Mouse (Mus musculus): ENCODE data around the gene Rnf4. TPM values are rescaled to one million over a fixed set of nuclear protein-coding genes. Genes with fewer than 3 reads are reported as not detected.
A peak's percentile ranks its signal among the peaks of the same experiment; 100 is the strongest.

Rnf4 gene
- total RNA-seq, 4 experiments from 2014 or later: 87.2 to 105 (median 94.0) TPM

DNA sequence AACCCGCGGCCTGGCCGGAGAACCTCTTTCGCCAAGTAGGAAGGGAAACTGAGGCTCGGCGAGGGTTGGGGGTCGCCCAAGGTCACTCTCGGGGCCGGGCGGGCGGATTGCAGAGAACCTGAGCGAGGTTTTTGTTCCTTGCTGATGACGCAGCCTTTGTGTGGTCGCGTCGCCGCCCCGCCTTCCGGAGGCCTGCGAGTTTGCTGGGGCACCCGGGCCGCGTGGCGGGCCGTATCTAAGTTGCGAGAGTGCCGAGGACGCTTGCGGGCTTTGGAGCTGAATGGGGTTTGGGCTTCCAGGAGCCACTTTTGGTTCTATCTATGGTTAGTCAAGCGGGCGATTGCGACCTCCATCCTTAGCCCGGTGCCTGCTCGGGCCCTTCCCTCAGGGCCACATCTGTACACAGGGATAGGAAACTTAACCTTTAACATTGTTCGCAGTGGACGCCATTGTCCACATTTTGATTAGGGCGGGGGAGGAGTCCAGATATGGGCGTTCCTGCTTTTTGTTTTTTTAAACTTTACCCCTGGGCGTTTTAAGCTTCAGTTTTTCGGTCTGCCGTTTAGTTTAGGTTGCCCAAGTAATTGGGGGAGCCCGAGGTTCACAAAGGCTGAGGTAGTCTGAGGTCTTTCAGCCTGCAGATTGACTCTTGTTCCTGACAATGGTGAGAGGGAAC lies 824 bp downstream of the Rnf4 start:
- DNase-seq: peak; percentile 51

DNA sequence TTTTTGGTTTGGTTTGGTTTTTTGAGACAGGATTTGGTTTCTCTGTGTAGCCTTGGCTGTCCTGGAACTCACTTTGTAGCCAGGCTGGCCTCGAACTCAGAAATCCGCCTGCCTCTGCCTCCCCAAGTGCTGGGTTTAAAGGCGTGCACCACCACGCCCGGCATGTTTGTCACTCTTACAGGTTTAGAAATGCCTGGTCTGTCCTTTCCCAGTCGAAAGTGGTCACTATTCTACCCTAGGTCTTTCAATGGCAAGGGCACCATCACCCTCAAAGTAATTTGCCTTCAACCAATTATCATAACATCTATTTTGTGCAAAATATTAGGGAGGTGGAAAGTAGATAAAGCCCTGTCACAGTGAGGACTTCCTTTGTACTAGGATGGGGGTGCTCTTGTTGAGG lies 4.2 kb downstream of the Rnf4 start:
- no peak for DNase-seq

DNA sequence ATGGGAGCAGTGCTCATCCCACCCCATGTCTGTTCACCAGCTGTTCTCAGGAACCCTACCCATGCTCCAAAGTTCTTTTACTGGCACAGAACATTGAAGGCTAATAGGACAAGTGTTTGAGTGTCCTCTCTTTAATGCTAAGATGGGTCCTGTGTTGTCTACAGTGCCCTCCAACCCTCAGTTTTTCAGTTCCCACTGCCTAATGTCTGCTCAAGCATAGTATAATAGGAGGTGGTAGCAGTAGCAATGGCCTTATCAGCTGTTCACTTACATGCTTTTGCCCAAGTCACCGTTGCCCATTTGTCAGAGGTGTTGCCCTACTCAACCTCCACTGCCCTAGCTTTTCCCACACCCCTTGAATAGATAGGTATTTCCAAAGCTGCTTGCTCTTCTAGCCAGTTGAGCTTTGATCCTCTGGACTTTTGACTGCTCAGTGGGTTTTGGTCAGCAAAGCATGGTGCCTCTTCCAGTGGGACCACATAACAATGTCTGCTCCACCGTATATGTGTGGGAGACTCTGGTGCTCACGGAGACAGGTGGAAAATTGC lies 16.1 kb downstream of the Rnf4 start:
- DNase-seq: no peak

DNA sequence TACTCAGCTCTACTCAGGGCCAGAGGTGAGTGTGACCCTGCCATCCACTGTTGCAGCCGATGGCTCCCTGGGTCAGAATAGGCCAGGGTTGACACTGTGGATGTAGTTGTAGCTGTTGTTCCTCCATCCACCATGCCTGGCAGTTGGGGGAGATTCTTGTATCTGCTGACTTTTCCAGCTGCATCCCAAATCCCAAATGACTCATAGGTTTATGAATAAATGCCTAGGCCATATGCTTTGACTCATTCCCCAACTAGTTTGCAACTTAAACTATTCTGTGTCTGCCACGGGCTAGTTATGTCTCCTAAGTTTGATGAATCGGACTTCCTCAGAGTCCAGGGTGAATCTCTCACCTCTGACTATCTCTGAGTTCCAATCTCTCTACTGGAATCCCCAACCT lies 24.2 kb downstream of the Rnf4 start:
- no peak for DNase-seq

DNA sequence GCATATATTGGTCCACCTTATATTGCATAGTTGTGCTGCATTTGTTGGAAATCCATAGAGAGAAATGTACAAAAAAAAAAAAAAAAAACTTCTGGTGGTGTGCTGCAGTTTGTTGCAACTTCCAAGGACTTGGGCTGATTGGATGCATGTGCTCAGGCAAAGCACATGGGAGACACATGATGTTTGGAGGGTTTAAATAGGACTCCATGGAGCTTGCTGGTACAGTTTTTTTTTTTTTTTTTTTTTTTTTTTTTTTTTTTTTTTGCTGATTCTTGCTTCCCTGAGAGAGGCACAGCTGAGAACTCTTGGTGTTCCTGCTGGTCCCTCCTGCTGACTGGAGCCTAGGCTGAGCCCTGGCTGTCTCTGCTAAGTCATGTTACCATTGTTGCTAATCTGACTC lies 27.0 kb downstream of the Rnf4 start:
- no peak for DNase-seq

DNA sequence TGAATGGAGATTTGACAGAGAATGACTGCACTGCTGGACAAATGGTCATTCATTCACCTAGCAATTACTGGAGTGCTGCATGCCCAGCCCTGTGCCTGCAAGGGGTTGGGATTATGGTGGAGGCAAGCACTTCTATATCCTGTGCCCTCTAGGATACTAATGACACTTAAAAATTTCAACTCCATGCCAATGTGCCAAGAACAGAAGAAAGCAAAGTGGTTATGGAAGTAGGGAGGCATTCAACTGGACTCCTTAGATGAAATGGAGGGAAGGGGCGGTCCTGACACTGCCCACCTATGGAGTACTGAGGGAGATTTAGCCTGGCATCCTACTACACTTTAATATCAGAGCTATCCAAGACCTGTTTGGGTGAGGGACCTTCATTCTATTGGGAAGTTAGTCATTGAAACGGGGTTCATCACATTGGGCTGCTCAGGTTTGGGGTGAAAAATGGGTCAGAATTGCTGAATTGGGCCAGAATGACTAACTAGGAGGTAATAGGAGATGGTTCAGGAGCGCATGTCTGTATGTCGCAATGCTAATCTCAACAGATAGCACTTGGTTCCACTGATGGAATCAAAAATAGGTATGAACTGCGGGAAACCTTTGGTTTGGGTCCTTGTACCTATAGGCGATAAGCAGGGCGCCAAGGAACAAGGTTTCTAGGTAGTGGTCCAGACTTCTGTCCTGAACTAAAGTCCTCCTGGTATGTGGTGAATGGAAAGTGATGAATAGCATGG lies 32.6 kb downstream of the Rnf4 start:
- peak; percentile 7 for DNase-seq

DNA sequence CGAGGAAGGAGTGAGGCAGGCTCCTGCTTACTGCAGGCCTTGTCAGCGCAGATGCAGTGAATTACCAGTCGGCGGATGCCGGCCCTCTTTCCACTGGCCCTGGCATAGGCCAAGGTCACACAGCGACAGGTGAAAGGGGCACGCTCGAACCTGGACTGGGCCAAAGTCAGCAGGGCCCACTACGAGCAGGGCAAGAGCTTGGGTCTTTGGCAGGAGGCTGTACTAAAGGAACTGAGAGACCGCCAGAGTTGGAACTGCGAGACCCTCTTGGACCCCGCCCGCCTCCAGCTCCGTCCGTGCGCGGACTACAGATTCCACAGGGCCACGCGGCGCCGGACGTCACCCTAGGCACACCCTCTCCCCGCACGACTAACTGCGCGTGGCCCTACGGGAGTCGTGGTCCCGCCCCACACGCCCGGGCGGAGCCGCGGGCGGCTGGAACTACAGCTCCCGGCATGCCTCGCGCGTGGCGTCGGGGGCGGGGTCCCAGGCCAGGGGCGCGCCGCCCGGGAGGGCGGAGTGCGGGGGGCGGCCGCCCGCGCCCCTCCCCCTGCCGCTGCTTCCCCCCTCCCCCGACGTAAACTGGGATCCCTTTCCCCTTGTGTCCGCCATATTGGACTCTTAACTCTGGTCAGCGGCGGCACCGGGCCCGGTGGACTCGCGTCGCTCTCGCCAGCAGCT lies 33.4 kb downstream of the Rnf4 start, which contains the start of gene Fam193a:
Fam193a (plus strand) TSS at position 593 of the 681 bp plus-strand sequence.
- peak; percentile 96 for DNase-seq

DNA sequence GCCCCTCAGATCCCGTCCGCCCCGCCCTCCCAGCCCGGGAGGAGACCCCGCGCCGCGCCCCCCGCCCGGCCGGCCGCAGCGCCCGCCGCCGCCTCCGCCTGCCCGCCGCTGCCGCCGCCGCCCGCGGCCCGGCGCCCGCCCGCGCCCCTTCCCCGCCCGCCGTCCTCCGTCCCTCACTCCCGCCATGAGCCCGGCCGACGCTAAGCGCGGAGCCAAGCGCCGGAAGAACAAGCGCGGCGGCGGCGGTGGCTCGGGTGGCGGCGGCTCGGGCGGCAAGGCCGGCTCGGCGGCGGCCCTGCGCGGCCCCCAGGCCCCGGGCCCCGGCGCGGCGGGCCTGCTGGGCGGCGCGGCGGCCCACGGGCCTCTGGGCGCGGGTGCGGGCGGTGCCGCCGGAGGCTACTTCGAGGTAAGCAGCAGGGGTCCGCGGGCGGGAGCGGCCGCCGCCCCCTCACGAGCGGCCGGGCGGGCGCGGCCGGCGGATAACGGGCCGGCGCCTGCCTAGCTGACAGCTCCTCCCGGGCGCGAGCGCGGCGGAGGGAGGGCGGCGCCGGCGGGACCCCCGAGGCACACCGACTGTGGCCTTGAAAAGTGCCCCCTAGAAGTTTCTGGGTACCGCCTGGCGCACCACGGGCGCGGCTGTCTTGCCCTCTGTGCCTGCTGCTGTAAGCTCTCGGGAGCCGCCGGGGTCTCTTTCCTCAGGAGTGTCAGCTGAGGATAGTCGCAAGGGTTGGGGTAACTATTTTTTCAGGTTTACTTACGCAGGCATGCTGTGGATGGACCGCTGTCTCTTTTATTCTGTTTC lies 34.1 kb downstream of the Rnf4 start:
- peak; percentile 35 for DNase-seq

DNA sequence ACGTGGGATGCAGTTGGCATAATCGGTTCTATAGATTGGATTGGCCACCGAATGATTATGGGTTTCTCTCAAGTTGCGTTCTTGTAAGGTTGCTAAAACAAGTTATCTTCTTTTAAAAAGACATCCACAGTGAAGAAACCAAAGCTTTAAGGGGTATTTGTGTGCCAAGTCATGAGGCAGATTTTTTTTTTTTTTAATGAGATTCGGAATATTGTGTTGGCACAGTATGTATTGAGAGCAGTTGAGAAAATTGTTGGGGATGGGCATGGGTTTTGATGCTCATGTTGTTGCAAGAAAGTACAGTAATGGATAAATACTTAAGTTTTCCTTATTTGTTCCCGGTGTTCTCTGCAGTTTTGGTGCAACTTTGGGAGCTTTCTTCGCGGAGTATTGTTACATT lies 34.8 kb downstream of the Rnf4 start:
- DNase-seq: no peak

DNA sequence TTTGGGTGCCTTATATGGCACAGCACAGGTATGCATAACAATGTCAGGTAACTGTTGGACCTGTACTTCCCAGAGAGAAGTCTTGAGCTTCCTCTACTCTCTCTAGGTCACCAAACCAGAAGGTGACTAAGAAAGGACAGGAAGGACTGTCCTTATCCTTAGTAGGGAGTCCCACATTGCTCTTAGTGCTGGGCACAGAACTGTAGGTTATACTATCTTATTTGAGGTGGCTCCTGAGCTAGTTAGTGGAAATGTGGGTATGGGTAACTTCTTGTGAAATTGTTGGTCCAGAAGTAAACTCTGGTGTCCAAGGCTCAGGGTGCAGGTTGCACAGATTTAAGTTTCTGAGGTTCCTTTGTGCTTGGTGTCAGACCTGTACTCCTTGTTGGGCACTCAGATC lies 36.1 kb downstream of the Rnf4 start:
- DNase-seq: no peak

DNA sequence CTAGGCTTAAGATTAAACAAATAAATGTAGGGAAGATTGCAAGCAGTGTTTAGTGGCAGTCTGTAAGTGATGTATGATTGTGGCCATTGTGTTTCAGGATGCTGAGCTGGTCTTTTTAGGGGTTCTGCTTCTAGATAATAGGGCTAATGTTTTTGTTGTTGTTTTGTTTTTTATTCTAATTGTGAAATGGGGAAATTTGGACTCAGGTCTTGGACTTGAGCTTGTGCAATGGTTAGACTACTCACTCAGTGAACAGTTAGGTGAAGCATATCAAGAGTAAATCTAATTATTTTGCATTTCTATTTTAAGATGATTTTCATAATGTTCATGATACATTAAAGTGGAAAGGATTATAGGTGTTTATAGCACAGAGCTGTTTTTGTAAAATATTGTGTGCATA lies 36.5 kb downstream of the Rnf4 start:
- DNase-seq: no peak

DNA sequence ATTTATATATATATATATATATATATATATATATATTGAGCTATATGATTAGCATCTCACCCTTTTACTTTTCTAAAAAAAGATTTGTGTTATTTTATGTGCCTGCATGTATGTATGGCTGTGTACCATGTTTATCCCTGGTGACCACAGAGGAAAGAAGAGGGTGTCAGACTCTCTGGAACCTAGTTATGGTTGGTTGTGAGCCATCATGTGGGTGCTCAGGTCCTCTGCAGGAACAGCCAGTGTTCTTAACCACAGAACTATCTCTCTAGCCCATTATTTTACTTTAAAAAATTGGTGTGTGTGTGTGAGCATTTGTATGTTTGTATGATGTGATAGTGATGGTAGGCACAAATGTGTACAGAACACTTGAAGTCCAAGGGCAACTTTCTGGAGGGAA lies 42.7 kb downstream of the Rnf4 start:
- DNase-seq: no peak

DNA sequence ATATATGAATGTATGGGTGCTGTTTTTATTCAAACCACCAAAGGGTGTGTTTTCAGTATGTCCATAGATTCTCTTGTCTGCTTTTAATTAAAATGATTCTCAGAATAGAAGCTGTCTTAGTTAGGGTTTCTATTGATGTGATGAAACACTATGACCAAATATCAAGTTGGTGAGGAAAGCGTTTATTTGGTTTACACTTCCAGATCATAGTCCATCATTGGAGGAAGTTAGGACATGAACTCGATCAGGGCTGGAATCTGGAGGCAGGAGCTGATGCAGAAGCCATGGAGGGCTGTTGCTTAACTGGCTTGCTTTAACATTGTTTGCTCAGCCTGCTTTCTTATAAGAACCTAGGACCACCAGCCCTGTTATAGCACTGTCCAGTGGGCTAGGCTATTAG lies 45.6 kb downstream of the Rnf4 start:
- DNase-seq: no peak

DNA sequence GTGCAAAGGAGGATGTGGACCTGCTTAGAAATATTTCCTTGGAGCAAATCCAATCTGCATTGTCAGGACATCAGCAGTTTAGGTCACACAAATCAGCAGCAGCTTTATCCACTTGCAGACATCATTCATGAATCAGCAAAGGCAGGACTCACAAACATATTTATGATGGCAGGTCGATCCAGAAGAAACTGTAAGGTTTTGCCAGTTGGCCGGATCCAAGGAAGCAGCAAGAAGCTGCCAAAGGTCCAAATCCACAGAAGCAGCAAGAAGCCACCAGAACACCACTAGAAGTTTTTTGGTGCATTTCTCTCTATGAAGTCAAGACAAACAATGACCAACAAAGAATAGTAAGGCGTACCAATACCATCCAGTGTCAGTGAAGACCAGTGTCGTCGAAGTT lies 49.5 kb downstream of the Rnf4 start:
- no peak for DNase-seq

DNA sequence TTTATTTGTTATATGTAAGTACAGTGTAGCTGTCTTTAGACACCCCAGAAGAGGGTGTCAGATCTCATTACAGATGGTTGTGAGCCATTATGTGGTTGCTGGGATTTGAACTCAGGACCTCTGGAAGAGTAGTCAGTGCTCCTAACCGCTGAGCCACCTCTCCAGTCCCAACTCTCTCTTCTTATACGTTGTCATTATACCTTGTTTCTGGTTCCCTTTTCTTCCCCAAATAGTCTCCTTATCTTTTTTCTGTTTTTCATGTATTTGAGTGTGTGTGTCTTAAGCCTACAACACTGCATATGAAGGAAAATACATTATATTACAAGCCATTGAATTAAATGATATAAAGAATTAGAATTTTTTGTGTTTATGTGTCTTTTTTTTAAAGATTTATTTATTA lies 50.7 kb downstream of the Rnf4 start:
- DNase-seq: no peak

DNA sequence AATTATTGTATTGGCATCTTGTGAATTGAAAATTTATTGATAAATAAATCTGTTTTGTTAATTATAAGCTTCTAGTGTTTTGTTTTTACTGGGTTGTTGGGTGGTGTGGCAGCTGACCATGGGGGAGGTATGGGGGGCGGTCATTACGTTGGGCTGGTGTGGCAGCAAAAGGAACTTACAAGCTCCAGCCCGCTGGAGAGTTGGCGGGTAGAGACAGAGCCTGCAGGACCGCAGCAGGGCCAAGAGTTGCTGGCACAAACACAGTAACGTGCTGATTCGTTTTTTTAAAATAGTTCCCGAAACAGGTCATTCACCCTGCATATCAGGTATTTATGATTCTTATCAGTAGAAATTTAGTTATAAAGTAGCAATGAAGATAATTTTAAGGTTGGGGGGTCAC lies 57.2 kb downstream of the Rnf4 start:
- DNase-seq: no peak

DNA sequence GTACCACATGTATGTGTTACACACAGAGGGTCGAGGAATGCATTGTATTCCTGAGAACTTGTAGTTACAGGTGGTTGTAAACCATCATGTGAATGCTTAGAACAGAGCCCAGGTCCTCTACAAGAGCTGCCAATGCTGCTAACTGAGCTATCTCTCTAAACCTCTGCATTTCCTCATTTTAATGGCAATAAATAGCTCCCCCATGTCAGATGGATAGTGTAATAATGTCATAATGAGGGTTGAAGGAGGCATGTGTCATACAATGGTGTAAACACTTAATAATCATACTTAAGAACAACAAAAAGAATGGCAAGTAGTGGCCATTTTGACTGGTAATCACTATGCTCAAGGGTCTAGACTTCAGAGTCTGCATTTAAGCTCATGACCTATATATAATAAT lies 59.3 kb downstream of the Rnf4 start:
- no peak for DNase-seq

DNA sequence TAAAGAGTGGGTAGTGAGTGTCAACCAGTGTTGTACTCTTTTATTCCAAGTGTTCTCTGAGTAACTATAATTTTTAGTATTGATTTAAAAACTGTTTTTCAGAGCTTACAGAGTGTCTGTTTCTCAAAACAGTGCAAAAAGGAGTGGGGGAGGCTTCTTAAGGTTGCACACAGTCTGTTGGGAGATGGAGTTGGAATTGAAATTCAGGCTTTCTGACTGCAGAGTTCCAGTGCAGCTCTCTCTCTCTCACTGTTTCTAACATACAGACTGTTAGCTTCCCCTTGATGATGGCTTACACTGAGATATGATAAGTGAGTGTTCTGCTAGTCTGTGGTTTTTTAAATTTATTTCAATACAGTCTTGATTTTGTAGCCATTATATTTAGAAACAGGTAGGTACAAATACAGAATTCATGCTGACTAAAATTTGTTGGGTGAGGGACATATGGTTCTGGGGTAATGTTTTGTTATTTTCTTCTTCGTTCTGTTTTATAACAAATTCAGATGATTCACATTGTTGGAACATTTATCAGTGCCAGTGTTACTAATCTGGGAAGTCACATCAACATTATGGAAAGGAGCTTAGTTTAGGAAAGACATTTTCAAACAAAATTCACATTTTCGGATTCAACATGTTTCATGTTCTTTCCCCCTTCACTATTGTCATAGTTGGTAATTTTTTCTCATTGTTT lies 59.9 kb downstream of the Rnf4 start:
- DNase-seq: no peak

DNA sequence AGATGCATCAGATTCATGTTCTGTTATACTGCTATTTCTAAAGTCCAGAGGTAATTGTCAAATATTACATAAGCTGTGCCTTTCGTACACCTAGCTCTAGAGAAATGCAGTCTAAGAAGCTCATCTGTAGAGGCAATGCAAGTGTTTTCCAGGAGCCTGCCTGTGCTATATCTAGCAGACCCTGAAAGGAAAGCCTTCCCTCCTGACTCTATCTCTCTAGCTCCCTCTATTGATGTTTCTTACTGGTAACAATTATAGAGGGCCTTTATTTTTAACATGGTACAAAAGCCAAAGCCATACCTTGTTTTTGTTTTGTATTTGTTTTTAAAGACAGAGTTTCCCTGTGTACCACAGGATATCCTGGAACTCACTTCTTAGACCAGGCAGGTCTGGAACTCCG lies 61.8 kb downstream of the Rnf4 start:
- no peak for DNase-seq

DNA sequence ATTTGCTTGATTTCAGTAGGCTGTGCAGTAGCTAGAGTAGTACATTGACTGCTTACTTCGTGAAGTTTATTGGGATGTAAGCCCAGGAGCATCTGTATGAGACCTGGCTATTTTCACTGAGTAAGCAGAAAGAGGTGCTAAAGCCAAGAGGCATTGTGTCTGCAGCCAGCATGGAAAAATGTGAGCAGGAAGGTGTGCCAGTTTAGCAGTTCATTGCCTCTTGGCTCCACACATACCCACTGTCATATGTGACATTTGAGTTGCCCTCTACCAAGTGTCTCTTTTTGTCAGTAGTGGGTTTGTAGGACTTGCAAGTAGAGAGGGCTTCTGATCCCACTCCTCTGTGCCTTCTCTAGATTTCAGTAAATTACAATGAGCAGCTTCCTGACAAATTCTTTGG lies 62.2 kb downstream of the Rnf4 start:
- DNase-seq: no peak

Data from adrenal gland, adult 8-10 months (tissue).